ENCODE assay signal across 27 mouse cellular contexts in the genomic region with DNA sequence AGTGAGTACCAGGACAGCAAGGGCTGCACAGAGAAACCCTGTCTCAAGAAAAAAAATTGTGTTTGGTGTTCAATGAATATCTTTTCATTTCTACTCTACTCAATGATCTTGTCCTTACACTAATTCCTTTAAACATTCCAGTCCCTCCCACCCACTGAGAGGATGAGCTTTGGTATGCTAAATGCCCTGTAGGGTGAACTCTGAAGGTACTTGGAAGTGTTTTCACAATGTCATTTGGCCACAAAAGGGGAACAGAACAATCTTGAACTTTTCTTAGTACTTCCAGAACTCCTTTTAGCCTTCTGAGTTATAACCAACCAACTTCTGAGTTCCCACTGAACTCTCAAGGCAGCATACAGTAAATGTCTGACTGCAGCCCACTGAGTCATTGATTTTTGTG. TPM values are rescaled to one million over a fixed set of nuclear protein-coding genes. Genes with fewer than 3 reads are reported as not detected.
DNase-seq lines count a peak whose midpoint lies in the region; ATAC-seq and TF ChIP-seq lines count a peak whose summit lies in the region.
"Had no signal": no experiment of that assay in that cellular context is flagged by ENCODE, and none has a peak within 500 bp of the region (broad histone marks: within the 10 kb centered on the region; RNA-seq: fewer than 3 reads in every experiment).

No protein-coding gene starts in this region.

- H3K4me3 ChIP-seq in liver, postnatal 0 days (ENCODE audit: low read depth, low read length): no peak overlapping the region
- H3K4me3 ChIP-seq: gastrocnemius, adult 2 months; heart, embryonic 12.5 days; heart, embryonic 15.5 days; hindbrain, embryonic 10.5 days had no signal

- peak; percentile 15 for DNase-seq in 3T3-L1 (ENCODE audit: low read depth, low spot score)
- peak; percentile 42 for DNase-seq in Muller cell, postnatal 12 days (ENCODE audit: inconsistent ontology term)
- DNase-seq in fat pad, adult 2 months (ENCODE audit: extremely low read depth, low read depth, low spot score): peak; percentile 68
- no peak for DNase-seq in right cerebral cortex, adult 2 months (ENCODE audit: low spot score in 2 of 2)
- no peak for DNase-seq in urinary bladder, adult 18-20 months (ENCODE audit: low spot score in 2 of 2)
- DNase-seq in liver, postnatal 0 days: no peak
- DNase-seq: adrenal gland, adult 8-10 months; cerebellum, adult 18-20 months; cerebellum, adult 9-10 months; cerebellum, postnatal 14 days; forebrain, postnatal 0 days; gastrocnemius, adult 2 months; gastrocnemius, postnatal 14 days; heart, postnatal 10 days; heart, postnatal 36 days had no signal

- H3K36me3 ChIP-seq in liver, postnatal 0 days (replicated peaks; ENCODE audit: insufficient read depth, low read length): no peaks in the 10 kb centered on the region
- H3K36me3 ChIP-seq: heart, embryonic 12.5 days; heart, embryonic 15.5 days; hindbrain, embryonic 10.5 days had no signal

- ATAC-seq in megakaryocyte, adult 5-6 weeks (ENCODE audit: poor library complexity, severe bottlenecking): peak; percentile 67
- no peak for ATAC-seq in liver, postnatal 0 days
- ATAC-seq: activated CD4-positive, CD25-positive, alpha-beta regulatory T cell, adult 4 months; CD4-positive, CD25-positive, alpha-beta regulatory T cell, adult 4 months; forebrain, embryonic 14.5 days; forebrain, postnatal 0 days; hindbrain, postnatal 0 days; inflammation-experienced regulatory T-cells, adult 6 months; intestine, embryonic 16.5 days had no signal

- no peak overlapping the region for H3K4me2 ChIP-seq in liver, postnatal 0 days (ENCODE audit: low read depth, low read length)
- H3K4me2 ChIP-seq: heart, embryonic 12.5 days; heart, embryonic 15.5 days; hindbrain, embryonic 14.5 days had no signal

- no peak for TF ChIP-seq EP300 in liver, postnatal 0 days (IDR thresholded peaks at IDR 0.05; ENCODE audit: low read depth)

- no peaks in the 10 kb centered on the region for H3K27me3 ChIP-seq in liver, postnatal 0 days (ENCODE audit: insufficient read depth, low read length)
- H3K27me3 ChIP-seq: heart, embryonic 12.5 days; heart, embryonic 15.5 days; Patski had no signal

- TF ChIP-seq CTCF in liver, postnatal 0 days (IDR thresholded peaks at IDR 0.05; ENCODE audit: low read depth): no peak

- no peaks in the 10 kb centered on the region for H3K4me1 ChIP-seq in liver, postnatal 0 days (ENCODE audit: insufficient read depth)
- H3K4me1 ChIP-seq: heart, embryonic 12.5 days; heart, embryonic 15.5 days; hindbrain, embryonic 10.5 days had no signal

- no peak overlapping the region for H3K27ac ChIP-seq in liver, postnatal 0 days (ENCODE audit: low read depth)
- H3K27ac ChIP-seq: gastrocnemius, adult 2 months; heart, embryonic 15.5 days; hindbrain, embryonic 10.5 days; hindbrain, embryonic 14.5 days; hindbrain, postnatal 0 days had no signal

- H3K9ac ChIP-seq in liver, postnatal 0 days (replicated peaks): no peak overlapping the region
- H3K9ac ChIP-seq: forebrain, postnatal 0 days; heart, embryonic 12.5 days; heart, embryonic 15.5 days; hindbrain, embryonic 14.5 days had no signal

- H3K9me3 ChIP-seq in liver, postnatal 0 days (ENCODE audit: low read length): no peaks in the 10 kb centered on the region
- H3K9me3 ChIP-seq: heart, embryonic 15.5 days; hindbrain, embryonic 10.5 days had no signal

RNA-seq across cellular contexts. Expression of a gene that starts 32.2 kb away (rescaled TPM):
- total RNA-seq in megakaryocyte, adult 5-6 weeks (2015): 17.9 TPM in 2 replicates
- 9.7 and 18.8 TPM in 2 replicates for total RNA-seq in megakaryocyte, adult 5-6 weeks (2017)
- 17.1 and 17.3 TPM in 2 replicates for polyA plus RNA-seq in liver, postnatal 0 days (2015; fragmentation: Nextera tagmentation; extraction: Ambion mirVana)

Comparison
In these comparisons a context has a peak if more than half of its experiments do, and no peak if none do; other contexts are left out.
1. DNase-seq: peak in 3T3-L1 (single experiment), Muller cell, postnatal 12 days (single experiment) and fat pad, adult 2 months (single experiment); none in right cerebral cortex, adult 2 months (0 of 2), urinary bladder, adult 18-20 months (0 of 2) and liver, postnatal 0 days (single experiment).